Mouse (Mus musculus) CH12.LX (cell line): ENCODE data around the gene Chtop.

Source experiments
- CTCF ChIP-seq, 2 experiments: IDR thresholded peaks in 1 of 2; conservative IDR thresholded peaks in 1 of 2; 2 replicates each; pipeline ENCODE4 v1.5.1; 2011 to 2012; ENCODE audit warnings: low read depth in 2 of 2, low read length in 2 of 2, improper control_type of control experiment in 1 of 2, inconsistent platforms in 1 of 2, mild to moderate bottlenecking in 1 of 2, moderate library complexity in 1 of 2
- E2F4 ChIP-seq: IDR thresholded peaks from 2 replicates; pipeline ENCODE4 v1.6.1; 2011; ENCODE audit warnings: low read depth, low read length, improper control_type of control experiment; ENCODE audit not compliant: insufficient replicate concordance
- EP300 ChIP-seq: IDR thresholded peaks from 2 replicates; pipeline ENCODE4 v1.6.1; 2011; ENCODE audit warnings: low read length, improper control_type of control experiment
- GABPA ChIP-seq: IDR thresholded peaks from 2 replicates; pipeline ENCODE4 v1.6.1; 2012; ENCODE audit warnings: low read depth, low read length, improper control_type of control experiment, inconsistent platforms; ENCODE audit not compliant: insufficient replicate concordance
- HCFC1 ChIP-seq: IDR thresholded peaks from 2 replicates; pipeline ENCODE4 v1.6.1; 2012; ENCODE audit warnings: low read depth, mild to moderate bottlenecking, inconsistent platforms, low read length, improper control_type of control experiment
- MAFK ChIP-seq: IDR thresholded peaks from 2 replicates; pipeline ENCODE4 v1.6.1; 2011; ENCODE audit warnings: low read length, improper control_type of control experiment; ENCODE audit not compliant: insufficient replicate concordance
- MAX ChIP-seq: IDR thresholded peaks from 2 replicates; pipeline ENCODE4 v1.6.1; 2011; ENCODE audit warnings: low read length, improper control_type of control experiment
- PAX5 ChIP-seq: IDR thresholded peaks from 2 replicates; pipeline ENCODE4 v1.6.1; 2012; ENCODE audit warnings: low read length, inconsistent platforms, mixed read lengths
- POLR2A ChIP-seq: IDR thresholded peaks from 2 replicates; pipeline ENCODE4 v1.6.1; 2011; ENCODE audit warnings: low read depth, mild to moderate bottlenecking, improper control_type of control experiment, low read length
- SIN3A ChIP-seq: IDR thresholded peaks from 2 replicates; pipeline ENCODE4 v1.6.1; 2012; ENCODE audit warnings: low read length, improper control_type of control experiment, inconsistent platforms
- TCF12 ChIP-seq: IDR thresholded peaks from 2 replicates; pipeline ENCODE4 v1.6.1; 2014; ENCODE audit warnings: low read depth, mild to moderate bottlenecking, inconsistent platforms, low read length, improper control_type of control experiment

GRCm38 (mm10) chr3:90460315-90460714, 49.0 kb downstream of the Chtop start:
- TF ChIP-seq MAFK: no peak
- TF ChIP-seq CTCF (conservative IDR thresholded peaks at IDR 0.05 in 1 of 2, IDR thresholded peaks at IDR 0.05 in 1 of 2; ENCODE audit: low read depth in 2 of 2, low read length in 2 of 2): no peak
- no peak for TF ChIP-seq POLR2A
- no peak for TF ChIP-seq EP300
- TF ChIP-seq E2F4: no peak
- no peak for TF ChIP-seq MAX
- no peak for TF ChIP-seq GABPA
- no peak for TF ChIP-seq TCF12
- TF ChIP-seq HCFC1: no peak
- TF ChIP-seq PAX5: no peak
- TF ChIP-seq SIN3A: no peak
